Mouse (Mus musculus) kidney, adult 2 months (tissue): ENCODE results near the gene Npas3.

Experiments
- CTCF ChIP-seq: fragments of 200-500 bp; conservative IDR thresholded peaks from 2 replicates; pipeline ENCODE4 v1.5.1; 2011; ENCODE audit warnings: low read depth, mild to moderate bottlenecking, control low read depth, low read length, moderate library complexity, mixed read lengths; ENCODE audit not compliant: insufficient read depth, insufficient read length
- POLR2A ChIP-seq: fragments of 200-500 bp; IDR thresholded peaks from one replicate; pipeline ENCODE4 v1.6.1; 2011; ENCODE audit warnings: low read depth, low read length, control low read depth

GRCm38 (mm10) chr12:53682036-53682435 lies 433.6 kb downstream of the Npas3 start:
- no peak; the same call in 1 of the 2 replicates for TF ChIP-seq CTCF
- no peak for TF ChIP-seq POLR2A
